In the genomic region with DNA sequence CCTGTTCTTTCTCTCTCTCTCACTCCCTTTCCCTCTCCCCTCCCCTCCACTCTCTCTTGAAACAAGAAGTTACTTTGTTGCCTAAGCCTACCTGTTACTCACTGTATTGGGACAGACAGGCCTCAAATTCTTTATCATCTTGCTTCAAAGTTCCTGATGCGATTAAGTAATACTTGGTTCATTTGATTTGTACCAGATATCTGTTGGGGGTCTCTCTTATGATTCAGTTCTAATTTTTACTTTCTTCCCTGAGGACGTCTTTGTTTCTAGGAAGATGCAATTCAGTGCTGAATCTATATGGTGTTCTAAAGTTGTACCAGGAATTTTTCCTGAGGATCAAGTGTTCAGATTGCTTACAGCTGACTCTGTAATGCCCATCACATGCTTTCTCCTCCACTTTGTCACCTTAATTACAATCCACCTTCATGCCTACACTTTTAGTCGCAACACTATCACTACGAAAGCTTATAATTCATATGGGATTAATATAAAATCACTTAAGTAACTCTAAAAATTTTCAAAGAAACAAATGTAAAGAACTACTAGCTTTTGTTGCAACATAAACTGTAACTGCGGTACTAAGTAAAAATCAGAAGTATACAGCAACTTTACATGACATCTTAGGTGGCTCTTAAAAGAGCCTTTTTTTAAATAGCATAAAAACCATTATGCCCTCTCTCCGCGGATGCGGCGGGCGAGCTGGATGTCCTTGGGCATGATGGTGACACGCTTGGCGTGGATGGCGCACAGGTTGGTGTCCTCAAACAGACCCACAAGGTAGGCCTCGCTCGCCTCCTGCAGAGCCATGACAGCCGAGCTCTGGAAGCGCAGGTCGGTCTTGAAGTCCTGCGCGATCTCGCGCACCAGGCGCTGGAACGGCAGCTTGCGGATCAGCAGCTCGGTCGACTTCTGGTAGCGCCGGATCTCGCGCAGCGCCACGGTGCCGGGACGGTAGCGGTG, we compare ENCODE assay signal across 7 mouse cellular contexts. TPM values are rescaled to one million over a fixed set of nuclear protein-coding genes. Genes with fewer than 3 reads are reported as not detected.
A peak's percentile ranks its signal among the peaks of the same experiment; 100 is the strongest.
DNase-seq lines count a peak whose midpoint lies in the region; ATAC-seq and TF ChIP-seq lines count a peak whose summit lies in the region.

No protein-coding gene starts in this region.

- no peak overlapping the region for H3K9ac ChIP-seq in limb, embryonic 15.5 days

- 0 out of 2 replicates have a peak, but pooled peaks have one; percentile 5 for ATAC-seq in erythroblast, adult 5-6 weeks (replicated peaks; ENCODE audit: low FRiP score, poor library complexity, severe bottlenecking)
- ATAC-seq in limb, embryonic 15.5 days (ENCODE audit: insufficient number of reproducible peaks, low FRiP score, low TSS enrichment, low read depth) = no peak

- peaks cover 6% of the 10 kb centered on the region for H3K4me1 ChIP-seq in testis, adult 2 months (ENCODE audit: control insufficient read depth, insufficient read depth, low read length)
- peaks cover 12% of the 10 kb centered on the region; the same call in 1 of the 2 replicates for H3K4me1 ChIP-seq in limb, embryonic 15.5 days

- H3K4me3 ChIP-seq in testis, adult 2 months (ENCODE audit: control insufficient read depth, low read depth, low read length) = peak overlapping the region; percentile 27; the same call in 1 of the 2 replicates
- H3K4me3 ChIP-seq in limb, embryonic 15.5 days = peak overlapping the region; percentile 45

- TF ChIP-seq CTCF in testis, adult 2 months (IDR thresholded peaks at IDR 0.05; ENCODE audit: control insufficient read depth, insufficient read depth, insufficient replicate concordance, low read depth, low read length) = no peak

- TF ChIP-seq POLR2A in testis, adult 2 months (IDR thresholded peaks at IDR 0.05; ENCODE audit: control insufficient read depth, low read depth, low read length) = no peak

- no peaks in the 10 kb centered on the region for H3K27me3 ChIP-seq in testis, adult 2 months (ENCODE audit: control insufficient read depth, insufficient read depth, low read length)
- no peaks in the 10 kb centered on the region for H3K27me3 ChIP-seq in limb, embryonic 15.5 days

- under 1% methylated on average over 24 of the region's 36 CpGs for WGBS in limb, embryonic 15.5 days

- H3K4me2 ChIP-seq in limb, embryonic 15.5 days = peak overlapping the region; percentile 48

- H3K27ac ChIP-seq in testis, adult 2 months (ENCODE audit: control insufficient read depth, insufficient read depth, low read depth, low read length) = no peak overlapping the region; the same call in 1 of the 2 replicates
- peak overlapping the region; percentile 78 for H3K27ac ChIP-seq in limb, embryonic 15.5 days

- no peak for DNase-seq in testis, postnatal 10 days (ENCODE audit: low spot score)
- DNase-seq in thymus, postnatal 14 days = peak; percentile 28
- no peak for DNase-seq in cerebellum, postnatal 25 days
- DNase-seq in adrenal gland, postnatal 14 days = no peak

- no peaks in the 10 kb centered on the region for H3K36me3 ChIP-seq in testis, adult 2 months (ENCODE audit: control insufficient read depth, insufficient read depth, low read length)
- H3K36me3 ChIP-seq in limb, embryonic 15.5 days = no peaks in the 10 kb centered on the region

- H3K9me3 ChIP-seq in limb, embryonic 15.5 days = no peaks in the 10 kb centered on the region

RNA-seq across cellular contexts. Expression of a gene that starts 0.7 kb away (rescaled TPM):
- 2.3 TPM in 2 replicates for polyA plus RNA-seq in testis, adult 2 months (2012; rRNA removed)
- 41.1 and 59.8 TPM in 2 replicates for total RNA-seq in erythroblast, adult 5-6 weeks (2015; ENCODE audit: low replicate concordance)
- total RNA-seq in erythroblast, adult 5-6 weeks (2017; ENCODE audit: low replicate concordance) = 178 and 330 TPM in 2 replicates
- 5.8 and 6.6 TPM in 2 replicates for polyA plus RNA-seq in limb, embryonic 15.5 days (2015; fragmentation: Nextera tagmentation; extraction: Ambion mirVana)
- 82.5 and 109 TPM in 2 replicates for total RNA-seq in adrenal gland, postnatal 14 days (2021)

RNA-seq across cellular contexts. Expression of a gene that starts 1.8 kb away (rescaled TPM):
- polyA plus RNA-seq in testis, adult 2 months (2012; rRNA removed) = 3.9 and 7.0 TPM in 2 replicates
- total RNA-seq in erythroblast, adult 5-6 weeks (2015; ENCODE audit: low replicate concordance) = 79.4 and 128 TPM in 2 replicates
- 1,415 and 1,638 TPM in 2 replicates for total RNA-seq in erythroblast, adult 5-6 weeks (2017; ENCODE audit: low replicate concordance)
- 2.0 and 2.1 TPM in 2 replicates for polyA plus RNA-seq in limb, embryonic 15.5 days (2015; fragmentation: Nextera tagmentation; extraction: Ambion mirVana)
- total RNA-seq in adrenal gland, postnatal 14 days (2021) = 125 and 171 TPM in 2 replicates

RNA-seq across cellular contexts. Expression of a gene that starts 6.1 kb away (rescaled TPM):
- polyA plus RNA-seq in testis, adult 2 months (2012; rRNA removed) = 5.4 and 6.9 TPM in 2 replicates
- total RNA-seq in erythroblast, adult 5-6 weeks (2015; ENCODE audit: low replicate concordance) = 188 and 215 TPM in 2 replicates
- 1,447 and 1,942 TPM in 2 replicates for total RNA-seq in erythroblast, adult 5-6 weeks (2017; ENCODE audit: low replicate concordance)
- 28.0 and 31.1 TPM in 2 replicates for polyA plus RNA-seq in limb, embryonic 15.5 days (2015; fragmentation: Nextera tagmentation; extraction: Ambion mirVana)
- 300 and 304 TPM in 2 replicates for total RNA-seq in adrenal gland, postnatal 14 days (2021)

RNA-seq across cellular contexts. Expression of a gene that starts 6.2 kb away (rescaled TPM):
- 4.4 and 6.2 TPM in 2 replicates for polyA plus RNA-seq in testis, adult 2 months (2012; rRNA removed)
- total RNA-seq in erythroblast, adult 5-6 weeks (2015; ENCODE audit: low replicate concordance) = 12.5 and 24.5 TPM in 2 replicates
- total RNA-seq in erythroblast, adult 5-6 weeks (2017; ENCODE audit: low replicate concordance) = 1,181 and 1,326 TPM in 2 replicates
- 23.3 and 37.2 TPM in 2 replicates for polyA plus RNA-seq in limb, embryonic 15.5 days (2015; fragmentation: Nextera tagmentation; extraction: Ambion mirVana)
- total RNA-seq in adrenal gland, postnatal 14 days (2021) = 157 and 198 TPM in 2 replicates

RNA-seq across cellular contexts. Expression of a gene that starts 7.4 kb away (rescaled TPM):
- polyA plus RNA-seq in testis, adult 2 months (2012; rRNA removed) = 4.2 and 4.7 TPM in 2 replicates
- 179 and 183 TPM in 2 replicates for total RNA-seq in erythroblast, adult 5-6 weeks (2015; ENCODE audit: low replicate concordance)
- 251 and 270 TPM in 2 replicates for total RNA-seq in erythroblast, adult 5-6 weeks (2017; ENCODE audit: low replicate concordance)
- polyA plus RNA-seq in limb, embryonic 15.5 days (2015; fragmentation: Nextera tagmentation; extraction: Ambion mirVana) = 4.0 and 12.0 TPM in 2 replicates
- 247 and 351 TPM in 2 replicates for total RNA-seq in adrenal gland, postnatal 14 days (2021)
